Mouse (Mus musculus) myocyte (in vitro differentiated cells): ENCODE data around the gene 6030498E09Rik.

Experiments
- CEBPB ChIP-seq: IDR thresholded peaks from 2 replicates; pipeline ENCODE4 v1.6.1; 2011; ENCODE audit warnings: mild to moderate bottlenecking, moderate library complexity; ENCODE audit not compliant: poor library complexity, insufficient read depth, severe bottlenecking
- E2F4 ChIP-seq: IDR thresholded peaks from one replicate; pipeline ENCODE4 v1.6.1; 2011; ENCODE audit warnings: mild to moderate bottlenecking, control low read depth, moderate library complexity; ENCODE audit not compliant: insufficient read depth
- MAX ChIP-seq: IDR thresholded peaks from one replicate; pipeline ENCODE4 v1.6.1; 2011; ENCODE audit warnings: low read depth, mild to moderate bottlenecking, control low read depth
- MYOD1 ChIP-seq, 3 experiments: IDR thresholded peaks; one replicate each; pipeline ENCODE4 v1.6.1; 2011; ENCODE audit warnings: control low read depth in 2 of 3, low read depth in 2 of 3, mild to moderate bottlenecking in 2 of 3, moderate library complexity in 1 of 3; ENCODE audit not compliant: insufficient read length in 2 of 3, control insufficient read depth in 1 of 3
- MYOG ChIP-seq, 3 experiments: IDR thresholded peaks; one replicate each; pipeline ENCODE4 v1.6.1; 2011; ENCODE audit warnings: control low read depth in 2 of 3, low read depth in 2 of 3, mild to moderate bottlenecking in 2 of 3; ENCODE audit not compliant: insufficient read length in 2 of 3, control insufficient read depth in 1 of 3, insufficient read depth in 1 of 3
- POLR2A ChIP-seq: IDR thresholded peaks from one replicate; pipeline ENCODE4 v1.6.1; 2011; ENCODE audit warnings: low read depth, mild to moderate bottlenecking, control low read depth, moderate library complexity; ENCODE audit not compliant: insufficient read length
- POLR2AphosphoS2 ChIP-seq: IDR thresholded peaks from one replicate; pipeline ENCODE4 v1.6.1; 2011; ENCODE audit warnings: low read depth, control low read depth; ENCODE audit not compliant: insufficient read length
- REST ChIP-seq: IDR thresholded peaks from one replicate; pipeline ENCODE4 v1.6.1; 2011; ENCODE audit warnings: mild to moderate bottlenecking, control low read depth, moderate library complexity; ENCODE audit not compliant: insufficient read depth, insufficient read length
- TCF12 ChIP-seq: IDR thresholded peaks from one replicate; pipeline ENCODE4 v1.6.1; 2011; ENCODE audit warnings: mild to moderate bottlenecking, control low read depth; ENCODE audit not compliant: poor library complexity, insufficient read depth, severe bottlenecking
- TCF3 ChIP-seq: IDR thresholded peaks from one replicate; pipeline ENCODE4 v1.6.1; 2011; ENCODE audit warnings: low read depth, control low read depth; ENCODE audit not compliant: insufficient read length
- USF1 ChIP-seq: IDR thresholded peaks from one replicate; pipeline ENCODE4 v1.6.1; 2011; ENCODE audit warnings: low read depth, mild to moderate bottlenecking, control low read depth, moderate library complexity

DNA sequence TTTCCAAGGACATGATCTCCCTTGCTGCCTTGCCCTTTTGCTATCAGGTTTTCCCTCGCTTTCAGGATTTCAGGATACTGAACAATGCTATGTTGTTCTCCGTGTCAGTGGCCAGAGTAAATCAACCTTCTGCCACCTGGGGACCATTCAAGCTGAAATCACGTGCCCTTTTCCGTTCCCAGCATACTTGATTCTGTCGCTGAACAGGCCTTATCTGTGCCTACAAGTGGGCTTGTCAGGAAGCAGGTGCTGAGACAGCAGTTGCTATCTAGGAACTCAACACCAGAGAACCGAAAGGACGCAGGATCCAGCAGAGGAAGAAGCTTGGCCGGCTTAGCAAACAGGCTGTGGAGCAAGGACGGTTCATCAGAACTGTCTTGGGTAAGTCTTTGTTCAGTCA lies at the start of gene 6030498E09Rik:
- TF ChIP-seq REST: no peak
- no peak for TF ChIP-seq MYOG (IDR thresholded peaks at IDR 0.05; ENCODE audit: control insufficient read depth in 1 of 3, insufficient read depth in 1 of 3, insufficient read length in 2 of 3, low read depth in 2 of 3)
- TF ChIP-seq MAX: no peak
- TF ChIP-seq POLR2AphosphoS2: no peak
- no peak for TF ChIP-seq POLR2A
- TF ChIP-seq CEBPB: no peak
- TF ChIP-seq TCF12: no peak
- TF ChIP-seq TCF3: no peak
- TF ChIP-seq USF1: no peak
- no peak for TF ChIP-seq MYOD1 (IDR thresholded peaks at IDR 0.05; ENCODE audit: control insufficient read depth in 1 of 3, insufficient read length in 2 of 3, low read depth in 2 of 3)
- TF ChIP-seq E2F4: no peak
